Mouse (Mus musculus): ENCODE data around the gene Ephb1.

DNA sequence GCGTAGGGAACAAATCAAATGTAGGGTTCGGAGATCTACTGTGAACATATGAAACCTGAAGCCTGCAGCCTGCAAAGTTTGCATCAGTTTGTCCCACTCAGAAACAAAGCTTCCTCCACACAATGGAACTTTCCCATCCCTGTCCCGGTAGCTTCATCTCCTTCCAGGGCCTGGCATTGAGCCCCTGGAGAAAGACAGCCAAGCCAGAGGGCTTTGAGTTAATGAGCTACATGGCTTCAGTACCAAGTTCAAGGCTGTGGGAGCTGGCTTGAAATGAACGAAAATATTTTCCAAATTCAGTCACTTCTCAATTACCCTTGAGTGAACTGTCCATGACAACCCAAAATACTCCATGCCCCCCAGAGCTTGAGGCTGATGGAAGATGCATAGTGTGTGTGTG, 160.4 kb downstream of the Ephb1 start:
- TF ChIP-seq CTCF (IDR thresholded peaks at IDR 0.05; ENCODE audit: insufficient read depth, low read depth, low read length) (no peak), POLR2A (IDR thresholded peaks at IDR 0.05; ENCODE audit: insufficient read depth, low read depth, low read length) (no peak)

Data from olfactory bulb, adult 2 months (tissue).